Mouse (Mus musculus): ENCODE measurements around the gene Dst. TPM values are rescaled to one million over a fixed set of nuclear protein-coding genes. Genes with fewer than 3 reads are reported as not detected.
A peak's percentile ranks its signal among the peaks of the same experiment; 100 is the strongest.

Gene Dst
- total RNA-seq, 2 experiments from 2014 or later = 135 to 163 TPM

- DNase-seq = no peak
Measured at GRCm38 (mm10) chr1:33980420-33980819, 72.4 kb downstream of the Dst start.

DNA sequence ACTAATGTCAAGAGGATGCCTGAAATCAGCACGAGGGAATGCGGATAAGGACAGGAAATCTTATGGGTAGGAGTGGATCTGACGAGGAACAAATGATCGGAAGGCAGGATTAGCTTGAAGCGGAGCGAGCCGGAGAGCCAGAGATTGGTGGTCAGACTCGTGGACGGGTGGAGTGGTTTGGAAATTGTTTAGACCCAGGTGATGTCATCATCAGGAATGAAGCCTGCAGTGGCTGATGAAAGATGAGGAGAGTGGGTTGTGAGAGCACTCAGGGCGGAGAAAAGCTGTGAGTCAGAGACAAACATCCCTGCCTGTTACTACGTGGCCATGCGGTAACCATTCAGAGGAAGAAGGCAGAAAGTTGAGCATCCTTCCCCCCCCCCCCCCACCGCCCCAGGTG lies 81.6 kb downstream of the Dst start:
- no peak for DNase-seq

GRCm38 (mm10) chr1:33991067-33991466 lies 83.0 kb downstream of the Dst start:
- DNase-seq = no peak

GRCm38 (mm10) chr1:33992810-33993209 lies 84.8 kb downstream of the Dst start:
- no peak for DNase-seq

DNA sequence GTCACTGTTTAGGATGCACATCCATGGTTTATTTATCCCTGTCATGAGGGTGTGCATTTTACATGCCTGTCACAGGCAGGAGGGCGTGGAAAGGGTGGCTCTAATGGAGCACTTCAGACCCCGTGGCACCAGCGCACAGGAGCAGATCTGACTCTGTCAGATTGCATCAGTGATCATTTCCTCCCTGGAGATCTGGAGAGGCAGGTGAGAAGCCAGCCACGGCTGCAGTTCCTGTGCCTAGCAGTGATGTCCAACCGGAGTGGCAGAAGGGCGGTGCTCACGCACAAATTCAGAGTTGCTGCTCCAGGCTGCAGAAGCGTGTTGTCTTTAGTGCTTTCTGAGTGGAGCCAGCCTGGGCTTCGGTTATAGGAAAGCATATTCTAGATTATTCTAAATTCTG lies 86.2 kb downstream of the Dst start:
- no peak for DNase-seq

DNA sequence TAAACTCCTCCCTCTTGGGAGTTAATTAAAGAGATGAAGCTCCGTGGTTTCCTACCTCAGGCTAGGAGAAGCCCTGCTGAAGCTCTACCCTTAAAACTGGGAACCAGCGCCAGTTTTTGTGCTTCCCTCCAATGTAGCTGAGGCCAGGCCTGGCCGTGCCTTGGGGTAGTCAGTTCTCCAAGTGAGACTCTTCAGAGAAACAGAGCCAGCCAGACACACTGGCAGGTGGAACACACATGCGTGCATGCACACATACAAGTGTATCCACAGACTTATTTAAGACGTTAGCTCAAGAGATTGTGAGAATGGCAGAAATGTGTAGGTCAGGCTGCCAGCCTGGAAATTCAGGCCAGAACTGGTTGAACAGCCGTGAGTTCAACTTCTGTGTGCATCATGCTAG lies 87.4 kb downstream of the Dst start:
- DNase-seq = no peak

GRCm38 (mm10) chr1:33996105-33996887 lies 88.3 kb downstream of the Dst start:
- DNase-seq = peak; percentile 33 to 41

DNA sequence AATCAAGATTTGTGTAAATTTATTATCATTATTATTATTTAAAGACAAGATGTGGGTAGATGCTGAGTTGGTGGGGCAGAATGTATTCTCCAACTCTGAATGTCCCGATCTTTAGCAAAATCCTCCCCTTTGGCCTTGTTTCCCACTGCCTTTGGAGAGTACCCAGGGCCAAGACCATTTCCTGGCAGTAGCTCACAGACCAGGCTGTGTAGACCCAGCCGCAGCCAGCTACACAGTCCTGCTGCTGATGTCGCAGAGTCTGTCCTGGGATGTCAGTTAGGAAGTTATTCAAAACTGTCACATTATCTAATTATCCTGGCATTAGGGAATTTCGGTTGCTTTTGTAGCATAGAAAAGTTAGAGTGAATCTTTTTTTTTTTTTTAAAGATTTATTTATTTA lies 94.3 kb downstream of the Dst start:
- DNase-seq = no peak

DNA sequence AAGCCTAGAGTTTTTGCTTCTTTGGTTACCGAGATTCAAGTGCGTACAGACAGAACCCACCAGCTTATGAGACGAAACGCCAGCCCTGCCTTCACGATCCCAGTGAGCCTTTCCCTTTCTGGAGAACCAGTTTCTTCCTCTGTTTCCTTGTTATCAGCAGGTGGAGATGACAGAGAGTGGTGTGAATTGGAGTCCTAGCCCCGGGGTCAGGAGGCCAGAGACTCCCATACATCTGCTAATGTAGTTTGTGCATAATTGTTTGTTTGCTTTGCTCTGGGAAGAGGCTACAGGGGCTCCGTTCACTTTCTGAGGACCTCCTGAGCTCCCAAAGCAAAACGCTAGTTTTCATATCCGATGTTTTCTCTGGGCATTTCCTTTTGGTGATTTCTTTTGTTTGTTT lies 94.9 kb downstream of the Dst start:
- no peak for DNase-seq

GRCm38 (mm10) chr1:34005238-34005725 lies 97.3 kb downstream of the Dst start:
- DNase-seq = no peak

DNA sequence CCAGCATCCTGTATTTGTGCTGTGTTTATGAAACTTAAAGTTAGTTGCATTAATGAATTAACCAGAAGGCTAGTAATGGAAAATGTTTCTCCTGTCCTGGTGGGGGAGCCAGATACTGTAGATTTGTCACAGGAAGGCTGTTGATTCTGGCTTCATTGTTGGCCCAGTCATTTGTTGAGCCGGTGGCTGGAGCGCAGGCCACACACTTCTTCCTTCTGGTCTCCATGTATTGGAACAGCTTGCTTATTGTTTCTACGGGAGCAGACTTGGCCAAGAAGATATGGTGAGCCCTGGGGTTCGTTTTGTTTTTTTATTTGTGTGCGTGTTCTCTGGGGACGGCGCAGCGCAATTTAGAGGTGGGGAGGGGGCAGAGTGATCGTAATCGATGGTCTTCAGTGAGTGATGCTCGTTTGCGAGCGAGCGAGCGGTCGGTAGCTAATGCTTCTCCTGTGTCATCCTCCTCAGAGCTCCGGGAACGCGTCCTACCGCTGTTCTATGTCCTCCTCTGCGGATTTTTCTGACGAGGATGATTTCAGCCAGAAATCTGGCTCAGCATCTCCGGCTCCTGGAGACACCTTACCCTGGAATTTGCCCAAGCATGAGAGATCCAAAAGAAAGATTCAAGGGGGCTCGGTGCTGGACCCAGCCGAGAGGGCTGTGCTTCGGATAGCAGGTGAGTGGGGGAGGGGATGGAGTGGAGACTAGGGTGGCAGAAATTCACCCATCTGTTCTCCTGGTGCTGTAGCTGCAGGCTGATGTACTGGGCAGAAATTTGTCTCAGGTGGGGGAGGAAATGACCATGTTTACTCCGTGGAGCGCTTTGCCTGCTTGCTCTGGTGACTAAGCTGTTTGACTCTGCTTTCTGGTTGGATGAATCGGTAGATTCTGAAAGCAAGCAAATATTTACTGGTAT lies 98.0 kb downstream of the Dst start:
- DNase-seq = peak; percentile 63 to 76

- DNase-seq = no peak
Measured at GRCm38 (mm10) chr1:34006828-34007361, 98.9 kb downstream of the Dst start.

GRCm38 (mm10) chr1:34007379-34007778 lies 99.4 kb downstream of the Dst start:
- DNase-seq = no peak

GRCm38 (mm10) chr1:34011051-34011677 lies 103.1 kb downstream of the Dst start:
- peak; percentile 82 to 88 for DNase-seq

DNA sequence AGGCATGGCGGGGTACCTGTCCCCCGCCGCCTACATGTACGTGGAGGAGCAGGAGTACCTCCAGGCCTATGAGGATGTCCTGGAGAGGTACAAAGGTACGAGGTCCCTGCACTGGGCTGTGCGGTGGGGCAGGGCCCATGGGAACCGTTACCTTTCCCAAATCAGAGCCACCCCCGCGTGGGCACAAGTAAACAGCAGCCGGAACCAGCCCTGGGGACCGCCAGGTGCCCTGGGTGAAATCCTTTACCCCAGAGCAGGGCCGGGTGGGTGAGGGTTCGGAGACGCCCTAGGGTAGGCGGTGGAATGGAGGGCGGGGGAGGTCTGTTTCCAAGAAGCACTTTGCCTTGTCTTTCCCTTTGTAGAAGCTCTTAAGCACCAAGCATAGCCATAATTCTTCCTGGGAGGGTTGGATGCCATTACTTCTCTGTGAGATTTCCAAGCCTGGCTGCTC lies 103.8 kb downstream of the Dst start:
- peak; percentile 17 to 29 for DNase-seq

GRCm38 (mm10) chr1:34013490-34013889 lies 105.5 kb downstream of the Dst start:
- DNase-seq = no peak

DNA sequence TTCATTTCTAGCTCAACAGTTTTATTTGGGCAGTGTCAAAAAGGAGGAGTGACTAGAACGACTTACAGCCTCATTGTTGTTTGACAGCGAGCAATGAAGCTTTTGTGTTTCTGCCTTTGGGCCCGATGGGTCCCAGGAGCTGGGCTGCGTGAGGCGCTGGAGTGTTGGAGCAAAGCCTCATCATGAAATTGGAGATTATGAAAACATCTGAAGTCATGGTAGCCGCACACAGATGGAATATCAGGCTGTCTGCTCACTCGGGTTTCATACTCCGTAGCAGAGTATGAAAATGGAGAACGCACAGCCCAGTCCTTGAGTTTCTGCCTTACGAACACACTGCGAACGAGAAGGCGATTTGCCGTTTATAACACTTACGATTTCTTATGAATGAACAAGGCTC lies 108.8 kb downstream of the Dst start:
- no peak for DNase-seq

DNA sequence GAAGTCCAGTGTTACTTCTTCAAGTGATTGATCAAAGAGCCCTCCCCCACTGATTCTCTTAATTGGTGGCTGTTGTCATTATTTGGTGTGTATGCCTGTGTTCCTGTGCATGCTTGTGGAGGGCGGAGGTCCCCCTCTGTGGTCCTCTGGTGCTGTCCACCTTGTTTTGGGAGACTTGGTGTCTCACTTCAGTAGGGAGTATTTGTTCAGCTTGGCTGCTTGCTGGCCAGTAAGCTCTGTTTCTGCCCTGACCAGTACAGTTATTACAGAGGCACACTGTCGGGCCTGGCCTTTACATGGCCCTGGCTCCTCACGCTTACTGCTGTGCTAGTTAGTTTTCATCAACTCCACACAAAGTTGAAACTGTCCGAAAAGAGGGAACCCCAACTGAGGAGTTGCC lies 109.3 kb downstream of the Dst start:
- no peak for DNase-seq

GRCm38 (mm10) chr1:34020599-34020998 lies 112.6 kb downstream of the Dst start:
- no peak for DNase-seq

GRCm38 (mm10) chr1:34021574-34021973 lies 113.5 kb downstream of the Dst start:
- no peak for DNase-seq

DNA sequence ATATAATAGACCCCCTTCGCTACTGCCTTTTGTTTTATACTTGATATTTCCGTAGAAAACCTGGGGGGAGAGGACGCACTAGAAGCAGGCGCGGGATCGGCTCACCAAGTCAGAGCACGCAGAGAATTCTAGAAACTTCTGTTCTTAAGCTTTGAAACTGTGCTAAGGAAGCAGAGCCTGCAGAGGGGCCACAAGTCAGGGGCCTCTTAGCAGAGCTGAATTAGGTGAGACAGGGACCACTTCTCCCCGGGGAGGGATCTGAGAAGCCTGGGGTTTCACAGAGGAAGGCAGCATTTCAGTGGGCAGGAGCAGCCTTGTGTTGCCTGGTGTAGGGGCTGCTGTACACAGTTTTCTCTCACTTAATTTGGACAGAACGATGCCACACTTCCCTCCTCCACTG lies 115.1 kb downstream of the Dst start:
- no peak for DNase-seq

DNA sequence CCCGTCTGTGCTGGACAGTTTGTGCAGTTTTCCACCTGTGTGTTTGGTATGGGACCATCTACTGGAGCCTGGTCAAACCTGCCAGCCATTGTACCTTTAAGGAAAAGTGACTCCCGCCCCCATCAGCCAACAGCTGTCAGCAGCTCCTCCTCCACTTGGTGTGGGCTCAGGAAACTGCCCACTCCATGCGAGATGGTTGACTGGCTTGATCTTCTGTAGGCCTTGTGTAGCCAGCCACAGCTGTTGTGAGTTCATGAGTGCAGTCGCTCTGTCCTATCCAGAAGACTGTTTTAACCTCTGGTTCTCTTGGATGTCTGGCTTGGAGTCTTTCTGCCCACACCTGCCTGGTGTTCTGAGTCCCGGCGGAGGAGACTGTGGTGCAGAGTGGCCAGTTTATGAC lies 117.9 kb downstream of the Dst start:
- no peak for DNase-seq

Data from adrenal gland, postnatal 36 days (tissue).